Mouse (Mus musculus) liver, embryonic 11.5 days (tissue): ENCODE data around the gene Smyd3. TPM values are rescaled to one million over a fixed set of nuclear protein-coding genes. Genes with fewer than 3 reads are reported as not detected.

Source experiments
- ATAC-seq: fragments of 200-750 bp; cut with Nextera tagmentation; replicated peaks from 2 replicates; pipeline ENCODE4 v1.8.0; 2017; ENCODE audit warnings: moderate number of reproducible peaks, mild to moderate bottlenecking, moderate TSS enrichment, moderate library complexity; ENCODE audit not compliant: low FRiP score
- DNase-seq: peaks from one replicate; pipeline ENCODE4 v3.0.0-alpha.2; 2017; ENCODE audit warnings: low spot score
- H3K27ac ChIP-seq: fragments of 300-500 bp; sonication (generic); 2 replicates; pipeline ENCODE4 v1.5.1; 2014; ENCODE audit warnings: mild to moderate bottlenecking, low read depth, low read length, control low read depth
- H3K27me3 ChIP-seq: fragments of 300-500 bp; sonication (generic); replicated peaks from 2 replicates; pipeline ENCODE4 v1.6.1; 2014; ENCODE audit warnings: low read length, mixed read lengths; ENCODE audit not compliant: control insufficient read depth, insufficient read depth
- H3K36me3 ChIP-seq: fragments of 300-500 bp; sonication (generic); 2 replicates; pipeline ENCODE4 v1.6.1; 2014; ENCODE audit warnings: mild to moderate bottlenecking, low read length, moderate library complexity, mixed read lengths; ENCODE audit not compliant: control insufficient read depth, insufficient read depth
- H3K4me1 ChIP-seq: fragments of 300-500 bp; sonication (generic); replicated peaks from 2 replicates; pipeline ENCODE4 v1.6.1; 2014; ENCODE audit warnings: low read length, mixed read lengths; ENCODE audit not compliant: control insufficient read depth, insufficient read depth
- H3K4me2 ChIP-seq: fragments of 300-500 bp; sonication (generic); 2 replicates; pipeline ENCODE4 v1.6.1; 2014; ENCODE audit warnings: mild to moderate bottlenecking, control low read depth, moderate library complexity
- H3K4me3 ChIP-seq: fragments of 300-500 bp; sonication (generic); 2 replicates; pipeline ENCODE4 v1.5.1; 2014; ENCODE audit warnings: low read depth, low read length, control low read depth
- H3K9ac ChIP-seq: fragments of 300-500 bp; sonication (generic); 2 replicates; pipeline ENCODE4 v1.6.1; 2014; ENCODE audit warnings: low read depth, low read length, control low read depth
- H3K9me3 ChIP-seq: fragments of 300-500 bp; sonication (generic); 2 replicates; pipeline ENCODE4 v1.6.1; 2016; ENCODE audit warnings: low read length, inconsistent platforms, mixed read lengths; ENCODE audit not compliant: control insufficient read depth
- WGBS: fragments of 180-500 bp; shearing (Covaris S2); extraction: QIAGEN DNeasy Blood & Tissue Kit; methylation state at CpG from one replicate; pipeline ENCODE4 v1.1.7; 2014; 5-methylcytosine and 5-hydroxymethylcytosine counted together
- polyA plus RNA-seq: library from polyadenylated mRNA; unstranded; fragments of >200 nt; fragmentation: Nextera tagmentation; extraction: Ambion mirVana; gene quantifications from 2 replicates; pipeline ENCODE4 v1.2.1, GENCODE M21; 2014

Smyd3 gene
- polyA plus RNA-seq, 1 experiment from 2014 or later, result 17.3 TPM

- Histone ChIP-seq H3K36me3 (no peaks in the 10 kb centered on the region), H3K4me3 (no peak overlapping the region), H3K27ac (no peak overlapping the region), H3K4me1 (no peaks in the 10 kb centered on the region), H3K9ac (no peak overlapping the region), H3K9me3 (no peaks in the 10 kb centered on the region), H3K27me3 (no peaks in the 10 kb centered on the region), H3K4me2 (no peak overlapping the region)
- DNase-seq, result no peak
- 82% methylated on average over 10 of the region's 10 CpGs for WGBS
- ATAC-seq, result no peak
Measured at GRCm38 (mm10) chr1:179458987-179459368, 58.9 kb downstream of the Smyd3 start.

GRCm38 (mm10) chr1:179458236-179458986 lies 59.4 kb downstream of the Smyd3 start:
- 75% methylated on average over 9 of the region's 9 CpGs for WGBS
- DNase-seq (no peak), ATAC-seq (no peak)
- Histone ChIP-seq H3K27me3 (no peaks in the 10 kb centered on the region), H3K36me3 (no peaks in the 10 kb centered on the region), H3K9ac (no peak overlapping the region), H3K27ac (no peak overlapping the region), H3K4me3 (no peak overlapping the region), H3K9me3 (no peaks in the 10 kb centered on the region), H3K4me1 (no peaks in the 10 kb centered on the region), H3K4me2 (no peak overlapping the region)

GRCm38 (mm10) chr1:179454600-179454999 lies 63.2 kb downstream of the Smyd3 start:
- H3K27me3 ChIP-seq, result no peaks in the 10 kb centered on the region
- WGBS, result 61% methylated on average over 6 of the region's 6 CpGs
- H3K9me3 ChIP-seq, result no peaks in the 10 kb centered on the region
- no peak overlapping the region for H3K4me3 ChIP-seq
- H3K27ac ChIP-seq, result no peak overlapping the region
- no peak overlapping the region for H3K4me2 ChIP-seq
- ATAC-seq (no peak), DNase-seq (no peak)
- H3K9ac ChIP-seq, result no peak overlapping the region
- H3K36me3 ChIP-seq, result no peaks in the 10 kb centered on the region
- H3K4me1 ChIP-seq, result no peaks in the 10 kb centered on the region

- Histone ChIP-seq H3K4me2 (no peak overlapping the region), H3K9me3 (no peaks in the 10 kb centered on the region), H3K4me1 (no peaks in the 10 kb centered on the region), H3K27me3 (no peaks in the 10 kb centered on the region), H3K27ac (no peak overlapping the region), H3K4me3 (no peak overlapping the region), H3K9ac (no peak overlapping the region), H3K36me3 (no peaks in the 10 kb centered on the region)
- DNase-seq, result no peak
- no peak for ATAC-seq
- WGBS, result 81% methylated on average over 2 of the region's 2 CpGs
Measured at GRCm38 (mm10) chr1:179451211-179451610, 66.6 kb downstream of the Smyd3 start.

- no peak overlapping the region for H3K27ac ChIP-seq
- no peak overlapping the region for H3K9ac ChIP-seq
- H3K4me1 ChIP-seq, result no peaks in the 10 kb centered on the region
- no peaks in the 10 kb centered on the region for H3K9me3 ChIP-seq
- H3K27me3 ChIP-seq, result no peaks in the 10 kb centered on the region
- WGBS, result 55% methylated on average over 2 of the region's 2 CpGs
- H3K4me3 ChIP-seq, result no peak overlapping the region
- H3K36me3 ChIP-seq, result no peaks in the 10 kb centered on the region
- no peak for DNase-seq
- no peak overlapping the region for H3K4me2 ChIP-seq
- no peak for ATAC-seq
Measured at GRCm38 (mm10) chr1:179446845-179447212, 71.0 kb downstream of the Smyd3 start.

GRCm38 (mm10) chr1:179446127-179446844 lies 71.6 kb downstream of the Smyd3 start:
- Histone ChIP-seq H3K36me3 (no peaks in the 10 kb centered on the region), H3K9me3 (no peaks in the 10 kb centered on the region), H3K4me1 (no peaks in the 10 kb centered on the region), H3K27ac (no peak overlapping the region), H3K27me3 (no peaks in the 10 kb centered on the region), H3K4me3 (no peak overlapping the region), H3K9ac (no peak overlapping the region), H3K4me2 (no peak overlapping the region)
- DNase-seq (no peak), ATAC-seq (no peak)
- 73% methylated on average over 17 of the region's 17 CpGs for WGBS

GRCm38 (mm10) chr1:179443835-179444234 lies 74.0 kb downstream of the Smyd3 start:
- Histone ChIP-seq H3K4me2 (no peak overlapping the region), H3K27ac (no peak overlapping the region), H3K27me3 (no peaks in the 10 kb centered on the region), H3K9me3 (no peaks in the 10 kb centered on the region), H3K4me1 (no peaks in the 10 kb centered on the region), H3K36me3 (no peaks in the 10 kb centered on the region), H3K9ac (no peak overlapping the region), H3K4me3 (no peak overlapping the region)
- DNase-seq (no peak), ATAC-seq (no peak)
- 83% methylated on average over 13 of the region's 13 CpGs for WGBS

- Histone ChIP-seq H3K27me3 (no peaks in the 10 kb centered on the region), H3K4me1 (no peaks in the 10 kb centered on the region), H3K36me3 (no peaks in the 10 kb centered on the region), H3K27ac (no peak overlapping the region), H3K4me3 (no peak overlapping the region), H3K9ac (no peak overlapping the region), H3K4me2 (no peak overlapping the region), H3K9me3 (no peaks in the 10 kb centered on the region)
- DNase-seq (no peak), ATAC-seq (no peak)
- 64% methylated on average over 8 of the region's 8 CpGs for WGBS
Measured at GRCm38 (mm10) chr1:179443423-179443822, 74.4 kb downstream of the Smyd3 start.

GRCm38 (mm10) chr1:179436596-179436995 lies 81.2 kb downstream of the Smyd3 start:
- Histone ChIP-seq H3K4me1 (no peaks in the 10 kb centered on the region), H3K27me3 (no peaks in the 10 kb centered on the region), H3K4me3 (no peak overlapping the region), H3K9ac (no peak overlapping the region), H3K27ac (no peak overlapping the region), H3K9me3 (no peaks in the 10 kb centered on the region), H3K36me3 (no peaks in the 10 kb centered on the region), H3K4me2 (no peak overlapping the region)
- WGBS, result 89% methylated on average over 11 of the region's 11 CpGs
- ATAC-seq (no peak), DNase-seq (no peak)
